Mouse (Mus musculus) testis, adult 2 months (tissue): ENCODE measurements around the gene Kremen1.

Experiments used
- CTCF ChIP-seq: fragments of 200-500 bp; IDR thresholded peaks from 2 replicates; pipeline ENCODE4 v1.5.1; 2012; ENCODE audit warnings: low read depth, mild to moderate bottlenecking, inconsistent platforms, low read length, moderate library complexity; ENCODE audit not compliant: control insufficient read depth, insufficient read depth, insufficient replicate concordance
- POLR2A ChIP-seq: fragments of 200-500 bp; IDR thresholded peaks from 2 replicates; pipeline ENCODE4 v1.6.1; 2012; ENCODE audit warnings: low read depth, mild to moderate bottlenecking, inconsistent platforms, low read length, moderate library complexity; ENCODE audit not compliant: control insufficient read depth

DNA sequence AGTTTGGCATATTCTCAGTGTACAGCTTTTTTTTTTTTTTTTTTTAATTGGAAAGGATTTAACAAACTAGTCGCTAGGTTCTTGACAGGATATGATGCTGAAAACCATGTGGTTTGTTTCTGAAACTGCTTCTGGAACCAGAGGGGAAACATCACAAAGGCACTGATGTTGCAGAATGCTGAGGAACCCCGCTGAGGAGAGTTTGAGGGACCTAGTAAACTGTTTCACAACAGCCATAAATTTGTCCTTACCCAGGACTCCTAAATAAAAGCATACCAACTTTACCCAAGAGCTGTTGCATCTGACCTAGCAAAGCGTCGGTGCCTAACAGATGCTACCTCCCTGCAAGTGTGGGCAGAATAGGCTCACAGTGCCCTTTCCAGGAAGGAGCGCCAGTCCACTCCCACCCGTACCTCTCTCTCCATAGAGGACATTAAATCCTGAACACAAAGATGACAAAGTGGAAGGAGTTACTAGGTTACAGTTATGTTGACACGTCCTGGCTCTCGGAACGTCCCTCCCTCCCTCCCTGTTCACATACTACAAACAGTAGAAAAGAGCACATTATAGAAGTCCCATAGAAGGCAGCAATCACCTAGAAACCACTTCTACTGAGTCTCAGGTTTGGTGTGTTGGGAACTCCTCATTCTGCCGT is 1.3 kb downstream of the Kremen1 start:
- no peak for TF ChIP-seq CTCF
- TF ChIP-seq POLR2A: no peak
